Mouse (Mus musculus): Measurements from ENCODE around the gene Eef1a1. TPM values are rescaled to one million over a fixed set of nuclear protein-coding genes. Genes with fewer than 3 reads are reported as not detected.

Eef1a1 gene
- polyA plus RNA-seq, 1 experiment from 2014 or later = 4,240 TPM

DNA sequence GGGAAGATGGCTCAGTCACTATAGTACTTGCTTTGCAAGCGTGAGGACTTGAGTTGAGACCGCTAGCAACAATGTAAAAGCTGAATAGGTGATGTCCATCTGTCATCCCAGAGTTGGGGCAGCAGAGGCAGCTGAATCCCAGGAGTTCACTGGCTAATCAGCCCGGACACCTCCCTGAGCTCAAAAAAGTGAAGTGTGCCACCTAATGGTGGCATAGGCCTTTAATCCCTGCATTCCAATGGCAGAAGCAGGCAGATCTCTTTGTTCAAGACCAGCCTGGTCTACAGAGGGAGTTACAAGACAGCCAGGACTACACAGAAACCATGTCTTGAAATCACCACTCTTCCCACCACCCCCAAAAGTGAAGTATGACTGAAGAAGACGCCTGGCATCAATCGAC is 56.5 kb downstream of the Eef1a1 start:
- Histone ChIP-seq H3K36me3 (no peaks in the 10 kb centered on the region), H3K27ac (no peak overlapping the region), H3K27me3 (replicated peaks) (no peaks in the 10 kb centered on the region), H3K4me2 (no peak overlapping the region), H3K9me3 (no peaks in the 10 kb centered on the region), H3K9ac (no peak overlapping the region), H3K4me3 (replicated peaks) (no peak overlapping the region), H3K4me1 (no peaks in the 10 kb centered on the region)
- WGBS = 91% methylated on average over 5 of the region's 5 CpGs
- ATAC-seq (ENCODE audit: insufficient read depth, low FRiP score, low read depth) = no peak

GRCm38 (mm10) chr9:78430486-78430885 is 58.5 kb downstream of the Eef1a1 start:
- H3K4me2 ChIP-seq = no peak overlapping the region
- whole genome bisulfite sequencing = 73% methylated on average over 6 of the region's 6 CpGs
- no peak overlapping the region for H3K4me3 ChIP-seq (replicated peaks)
- H3K27ac ChIP-seq = no peak overlapping the region
- H3K36me3 ChIP-seq = no peaks in the 10 kb centered on the region
- H3K9ac ChIP-seq = no peak overlapping the region
- no peaks in the 10 kb centered on the region for H3K4me1 ChIP-seq
- ATAC-seq (ENCODE audit: insufficient read depth, low FRiP score, low read depth) = no peak
- H3K27me3 ChIP-seq (replicated peaks) = no peaks in the 10 kb centered on the region
- no peaks in the 10 kb centered on the region for H3K9me3 ChIP-seq

- ATAC-seq (ENCODE audit: insufficient read depth, low FRiP score, low read depth) = no peak
- WGBS = 65% methylated on average over 2 of the region's 2 CpGs
- H3K4me3 ChIP-seq (replicated peaks) = no peak overlapping the region
These were observed 59.4 kb downstream of the Eef1a1 start for GRCm38 (mm10) chr9:78429551-78429950.

GRCm38 (mm10) chr9:78428870-78429432 is 60.0 kb downstream of the Eef1a1 start:
- no peak overlapping the region for H3K4me2 ChIP-seq
- H3K9me3 ChIP-seq = no peaks in the 10 kb centered on the region
- H3K36me3 ChIP-seq = no peaks in the 10 kb centered on the region
- H3K4me3 ChIP-seq (replicated peaks) = no peak overlapping the region
- no peak overlapping the region for H3K27ac ChIP-seq
- no peaks in the 10 kb centered on the region for H3K27me3 ChIP-seq (replicated peaks)
- WGBS = 78% methylated on average over 4 of the region's 4 CpGs
- no peak overlapping the region for H3K9ac ChIP-seq
- H3K4me1 ChIP-seq = no peaks in the 10 kb centered on the region
- ATAC-seq (ENCODE audit: insufficient read depth, low FRiP score, low read depth) = no peak

More at GRCm38 (mm10) chr9:78429551-78429950, 59.4 kb downstream of the Eef1a1 start:
- Histone ChIP-seq H3K4me2 (no peak overlapping the region), H3K4me1 (no peaks in the 10 kb centered on the region), H3K27ac (no peak overlapping the region), H3K9me3 (no peaks in the 10 kb centered on the region), H3K27me3 (replicated peaks) (no peaks in the 10 kb centered on the region), H3K9ac (no peak overlapping the region), H3K36me3 (no peaks in the 10 kb centered on the region)

Small RNA genes within 50 kb of the gene (microRNA-seq; reads per million reads assigned to microRNA genes)
- gene Gm26377 = not detected

Other genes with a start within 250 kb of the Eef1a1 start
- 26.7 and 32.2 TPM in 2 replicates for gene Gm3776, start 232.0 kb downstream of the Eef1a1 start, polyA plus RNA-seq (2015; fragmentation: Nextera tagmentation; extraction: Ambion mirVana)
- gene Gm10639, start 199.2 kb downstream of the Eef1a1 start, polyA plus RNA-seq (2015; fragmentation: Nextera tagmentation; extraction: Ambion mirVana) = 0.42 and 1.0 TPM in 2 replicates
- gene Omt2a, start 174.4 kb downstream of the Eef1a1 start, polyA plus RNA-seq (2015; fragmentation: Nextera tagmentation; extraction: Ambion mirVana) = not detected in 2 replicates
- not detected in 2 replicates for gene Omt2b, start 161.6 kb downstream of the Eef1a1 start, polyA plus RNA-seq (2015; fragmentation: Nextera tagmentation; extraction: Ambion mirVana)
- 9.6 and 11.7 TPM in 2 replicates for gene Gsta2, start 133.4 kb downstream of the Eef1a1 start, polyA plus RNA-seq (2015; fragmentation: Nextera tagmentation; extraction: Ambion mirVana)
- gene Dppa5a, start 121.0 kb downstream of the Eef1a1 start, polyA plus RNA-seq (2015; fragmentation: Nextera tagmentation; extraction: Ambion mirVana) = not detected in 2 replicates
- 0.37 and 0.50 TPM in 2 replicates for gene Ooep, start 110.4 kb downstream of the Eef1a1 start, polyA plus RNA-seq (2015; fragmentation: Nextera tagmentation; extraction: Ambion mirVana)
- gene Ddx43, start 93.4 kb downstream of the Eef1a1 start, polyA plus RNA-seq (2015; fragmentation: Nextera tagmentation; extraction: Ambion mirVana) = 0.19 and 0.30 TPM in 2 replicates
- 2.5 and 2.8 TPM in 2 replicates for gene Cgas, start 45.9 kb downstream of the Eef1a1 start, polyA plus RNA-seq (2015; fragmentation: Nextera tagmentation; extraction: Ambion mirVana)
- gene Mto1, start 40.9 kb downstream of the Eef1a1 start, polyA plus RNA-seq (2015; fragmentation: Nextera tagmentation; extraction: Ambion mirVana) = 25.6 and 26.1 TPM in 2 replicates
- gene Gm17324, start 40.4 kb downstream of the Eef1a1 start, polyA plus RNA-seq (2015; fragmentation: Nextera tagmentation; extraction: Ambion mirVana) = 1.2 and 1.3 TPM in 2 replicates
- gene Slc17a5, start 98.9 kb upstream of the Eef1a1 start, polyA plus RNA-seq (2015; fragmentation: Nextera tagmentation; extraction: Ambion mirVana) = 17.3 and 18.8 TPM in 2 replicates
- 7.9 and 8.3 TPM in 2 replicates for gene Cd109, start 126.4 kb upstream of the Eef1a1 start, polyA plus RNA-seq (2015; fragmentation: Nextera tagmentation; extraction: Ambion mirVana)